Mouse (Mus musculus): ENCODE data around the gene Ino80b. TPM values are rescaled to one million over a fixed set of nuclear protein-coding genes. Genes with fewer than 3 reads are reported as not detected.
A peak's percentile ranks its signal among the peaks of the same experiment; 100 is the strongest.
"Not testable (repeated sequence)": the region's sequence is repeated elsewhere in the genome, so short reads cannot be mapped to it uniquely, and the experiment has no call there.

Ino80b gene
- total RNA-seq (2021), result 10 to 100 TPM; 20.1 to 20.7 TPM
- long read RNA-seq, experiment 1, transcript Ino80b-202 (5 exons, 1,503 nt), result major isoform, 5 of 9 reads
- long read RNA-seq, experiment 1, partial matches to known transcripts, result 0 of 9 reads
- long read RNA-seq, experiment 1, other reads (novel, unspliced or antisense), result 4 of 9 reads
- long read RNA-seq, experiment 2, transcript Ino80b-202 (5 exons, 1,503 nt), result major isoform, 15 of 57 reads
- long read RNA-seq, experiment 2, partial matches to known transcripts, result 39 of 57 reads
- long read RNA-seq, experiment 2, other reads (novel, unspliced or antisense), result 3 of 57 reads

- DNase-seq (ENCODE audit: low spot score in 2 of 2), result no peak
Observed at GRCm38 (mm10) chr6:83125331-83125730, at the start of gene Ino80b. Ino80b (minus strand) TSS chr6:83125431.

- DNase-seq (ENCODE audit: low spot score in 2 of 2), result no peak
Observed at GRCm38 (mm10) chr6:83172240-83172920, 47.1 kb upstream of the Ino80b start.

- no peak for DNase-seq (ENCODE audit: low spot score in 2 of 2)
Observed at GRCm38 (mm10) chr6:83171063-83171462, 45.8 kb upstream of the Ino80b start.

- DNase-seq (ENCODE audit: low spot score in 2 of 2), result no peak
Observed at GRCm38 (mm10) chr6:83169872-83170271, 44.6 kb upstream of the Ino80b start.

- no peak for DNase-seq (ENCODE audit: low spot score in 2 of 2)
Observed at GRCm38 (mm10) chr6:83166243-83166630, 41.0 kb upstream of the Ino80b start.

- peak; percentile 93 for DNase-seq (ENCODE audit: low spot score in 2 of 2)
Observed at GRCm38 (mm10) chr6:83165607-83166242, 40.5 kb upstream of the Ino80b start, which contains the start of gene Dctn1. Dctn1 (plus strand) TSS chr6:83165920.

GRCm38 (mm10) chr6:83165026-83165606 is 39.9 kb upstream of the Ino80b start:
- no peak for DNase-seq (ENCODE audit: low spot score in 2 of 2)

- peak; percentile 53 to 58 for DNase-seq (ENCODE audit: low spot score in 2 of 2)
Observed at GRCm38 (mm10) chr6:83162701-83163100, 37.5 kb upstream of the Ino80b start.

- peak; percentile 43 to 45 for DNase-seq (ENCODE audit: low spot score in 2 of 2)
Observed at GRCm38 (mm10) chr6:83161921-83162641, 36.9 kb upstream of the Ino80b start.

- no peak for DNase-seq (ENCODE audit: low spot score in 2 of 2)
Observed at GRCm38 (mm10) chr6:83161442-83161841, 36.2 kb upstream of the Ino80b start.

GRCm38 (mm10) chr6:83159456-83159855 is 34.2 kb upstream of the Ino80b start:
- DNase-seq (ENCODE audit: low spot score in 2 of 2), result not testable (repeated sequence)

- DNase-seq (ENCODE audit: low spot score in 2 of 2), result peak; percentile 48 to 54
Observed at GRCm38 (mm10) chr6:83156259-83156684, 31.0 kb upstream of the Ino80b start, which contains the start of the genes Wdr54 and 1700003E16Rik. Wdr54 (minus strand) TSS chr6:83156397. 1700003E16Rik (plus strand) TSS chr6:83156404.

- no peak for DNase-seq (ENCODE audit: low spot score in 2 of 2)
Observed at GRCm38 (mm10) chr6:83155552-83156238, 30.5 kb upstream of the Ino80b start.

GRCm38 (mm10) chr6:83153485-83153884 is 28.3 kb upstream of the Ino80b start:
- no peak for DNase-seq (ENCODE audit: low spot score in 2 of 2)

- DNase-seq (ENCODE audit: low spot score in 2 of 2), result no peak
Observed at GRCm38 (mm10) chr6:83153038-83153437, 27.8 kb upstream of the Ino80b start.

GRCm38 (mm10) chr6:83151721-83152120 is 26.5 kb upstream of the Ino80b start:
- no peak for DNase-seq (ENCODE audit: low spot score in 2 of 2)

- no peak for DNase-seq (ENCODE audit: low spot score in 2 of 2)
Observed at GRCm38 (mm10) chr6:83147280-83147679, 22.0 kb upstream of the Ino80b start.

- DNase-seq (ENCODE audit: low spot score in 2 of 2), result no peak
Observed at GRCm38 (mm10) chr6:83145805-83146204, 20.6 kb upstream of the Ino80b start.

- no peak for DNase-seq (ENCODE audit: low spot score in 2 of 2)
Observed at GRCm38 (mm10) chr6:83145209-83145608, 20.0 kb upstream of the Ino80b start.

GRCm38 (mm10) chr6:83142886-83143285 is 17.7 kb upstream of the Ino80b start:
- no peak for DNase-seq (ENCODE audit: low spot score in 2 of 2)
